Mouse (Mus musculus): ENCODE data around the gene Ptpn13. TPM values are rescaled to one million over a fixed set of nuclear protein-coding genes. Genes with fewer than 3 reads are reported as not detected.

Ptpn13 gene
- total RNA-seq, 2 experiments from 2014 or later = 20.9 to 36.1 TPM

DNA sequence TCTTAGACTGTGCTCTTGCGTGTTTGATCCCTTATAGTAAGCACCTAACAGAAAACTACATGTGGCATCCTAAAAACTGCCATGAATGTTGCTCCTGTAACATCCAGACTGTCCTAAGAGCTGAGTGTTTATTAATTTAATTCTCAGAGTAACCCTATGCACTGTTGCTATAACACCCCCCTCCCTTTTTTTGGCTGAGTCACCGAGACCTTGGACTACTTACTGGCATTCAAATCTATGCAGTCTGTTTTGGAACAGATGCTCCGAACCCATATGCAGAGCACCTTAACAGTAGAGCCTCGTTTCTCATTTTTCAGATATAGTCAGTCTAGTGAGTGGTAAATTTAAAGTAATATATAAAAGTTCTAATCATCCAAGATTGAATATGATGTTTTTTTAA lies 90.9 kb downstream of the Ptpn13 start:
- no peak for DNase-seq (ENCODE audit: low spot score in 2 of 2)

DNA sequence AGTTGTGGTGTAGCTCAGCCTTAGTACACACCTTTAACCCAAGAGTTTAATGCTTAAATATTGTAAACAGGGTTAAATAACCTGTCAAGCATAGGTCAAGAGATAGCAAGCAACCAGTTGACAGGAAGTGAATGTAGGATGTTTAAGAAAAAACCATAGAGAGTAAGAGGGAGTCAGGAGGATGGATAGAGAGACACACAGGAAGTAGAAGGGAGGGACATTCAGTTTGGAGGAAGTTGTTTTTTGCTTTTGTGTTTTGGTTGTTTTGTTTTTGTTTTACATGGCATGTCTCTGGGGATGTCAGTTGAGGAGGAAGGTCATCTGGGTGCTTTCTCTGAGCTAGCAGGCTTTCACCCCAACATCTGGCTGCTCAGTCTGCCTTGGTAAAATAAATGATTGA lies 91.6 kb downstream of the Ptpn13 start:
- no peak for DNase-seq (ENCODE audit: low spot score in 2 of 2)

DNA sequence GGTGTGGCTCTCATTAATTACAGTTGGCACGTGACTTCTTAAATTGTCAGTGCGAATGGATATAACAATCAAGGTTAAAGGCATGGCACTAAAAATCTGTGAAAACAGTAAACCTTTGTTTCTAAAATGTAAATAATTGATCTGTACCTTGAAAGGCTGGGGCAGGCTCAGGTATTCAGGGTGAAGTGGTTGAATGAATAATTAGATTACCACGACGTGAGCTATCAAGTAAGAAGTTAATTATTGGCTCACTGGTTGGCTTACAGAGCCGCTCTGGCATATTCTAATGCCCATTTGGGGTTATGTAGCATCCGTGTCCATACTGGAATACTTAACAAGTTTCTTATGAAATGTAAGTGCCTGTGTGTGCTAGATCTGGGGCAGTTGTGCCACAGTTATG lies 92.6 kb downstream of the Ptpn13 start:
- DNase-seq (ENCODE audit: low spot score in 2 of 2) = no peak

DNA sequence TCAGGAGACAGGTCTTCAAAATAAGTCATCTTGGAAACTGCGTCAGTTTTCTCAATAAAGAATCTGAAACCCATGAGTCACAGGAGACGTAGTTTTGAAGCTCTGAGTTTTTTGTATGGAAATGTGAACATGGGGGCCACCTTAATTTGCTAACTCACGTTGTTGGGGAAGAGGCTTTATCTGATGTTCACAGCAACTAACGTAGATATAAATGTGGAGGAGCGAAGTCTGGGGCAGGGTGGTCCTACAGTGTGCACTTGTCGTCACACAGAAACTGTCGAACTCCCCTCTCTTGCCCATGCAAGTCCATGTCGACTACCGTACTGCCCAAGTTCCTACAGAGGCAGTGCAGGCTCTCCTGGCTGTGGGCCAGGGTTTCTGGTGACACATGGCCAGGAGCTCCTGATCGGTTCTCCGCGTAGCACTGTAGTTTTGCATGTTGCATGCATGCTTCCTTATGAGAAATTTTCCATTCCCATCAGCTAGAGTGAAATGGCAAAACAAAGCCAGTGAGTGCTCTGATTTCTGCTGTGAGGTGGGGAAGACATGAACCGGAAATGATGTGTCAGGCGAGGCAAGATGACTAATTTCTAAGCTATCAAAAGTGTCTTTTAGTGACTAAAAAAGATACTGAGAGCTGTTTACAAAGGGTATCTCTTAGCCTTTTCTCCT lies 93.9 kb downstream of the Ptpn13 start:
- peak; percentile 55 to 70 for DNase-seq (ENCODE audit: low spot score in 2 of 2)

DNA sequence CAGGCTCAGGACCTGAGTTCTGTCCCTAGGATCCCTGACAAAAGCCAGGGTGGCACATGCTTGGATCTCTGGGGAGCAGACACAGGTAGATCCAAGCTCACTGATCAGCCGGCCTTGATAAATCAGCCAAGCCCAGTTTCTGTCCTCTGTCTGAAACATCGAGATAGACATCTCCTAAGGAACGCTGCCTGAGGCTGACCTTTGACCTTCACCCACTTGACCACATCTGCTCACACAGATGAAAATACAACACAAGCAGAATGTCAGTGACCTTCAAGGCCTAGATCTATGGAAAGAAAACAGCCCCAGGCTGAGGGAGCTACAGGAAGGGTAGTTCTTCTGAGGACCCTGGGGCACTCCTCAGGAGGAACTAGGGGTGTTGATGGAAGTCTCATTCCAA lies 97.4 kb downstream of the Ptpn13 start:
- DNase-seq (ENCODE audit: low spot score in 2 of 2) = no peak

GRCm38 (mm10) chr5:103526668-103527436 lies 101.9 kb downstream of the Ptpn13 start:
- DNase-seq (ENCODE audit: low spot score in 2 of 2) = no peak

- peak in 1 of 2 experiments; percentile 43 for DNase-seq (ENCODE audit: low spot score in 2 of 2)
Measured at GRCm38 (mm10) chr5:103527437-103527718, 102.4 kb downstream of the Ptpn13 start.

DNA sequence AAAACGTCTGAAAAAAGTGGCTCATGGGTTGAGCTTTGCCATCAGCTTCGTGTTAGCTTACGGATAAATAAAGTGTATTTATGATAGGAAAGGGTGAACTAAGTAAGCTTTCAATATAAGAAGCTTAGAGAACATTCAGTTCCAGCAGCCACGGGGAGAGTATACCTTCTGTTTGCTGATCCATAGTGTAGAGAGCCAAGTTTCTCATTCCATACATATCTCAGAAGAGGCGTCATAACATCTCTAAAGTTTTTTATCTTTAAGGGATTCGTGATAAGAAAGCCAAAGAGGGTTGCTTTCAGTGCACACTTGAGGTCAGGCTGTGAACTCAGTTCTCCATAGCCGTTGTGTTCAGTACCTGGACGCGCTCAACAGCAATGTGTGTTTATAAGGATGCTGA lies 105.2 kb downstream of the Ptpn13 start:
- no peak for DNase-seq (ENCODE audit: low spot score in 2 of 2)

- DNase-seq (ENCODE audit: low spot score in 2 of 2) = no peak
Measured at GRCm38 (mm10) chr5:103532841-103533390, 107.9 kb downstream of the Ptpn13 start.

- no peak for DNase-seq (ENCODE audit: low spot score in 2 of 2)
Measured at GRCm38 (mm10) chr5:103534454-103534853, 109.5 kb downstream of the Ptpn13 start.

DNA sequence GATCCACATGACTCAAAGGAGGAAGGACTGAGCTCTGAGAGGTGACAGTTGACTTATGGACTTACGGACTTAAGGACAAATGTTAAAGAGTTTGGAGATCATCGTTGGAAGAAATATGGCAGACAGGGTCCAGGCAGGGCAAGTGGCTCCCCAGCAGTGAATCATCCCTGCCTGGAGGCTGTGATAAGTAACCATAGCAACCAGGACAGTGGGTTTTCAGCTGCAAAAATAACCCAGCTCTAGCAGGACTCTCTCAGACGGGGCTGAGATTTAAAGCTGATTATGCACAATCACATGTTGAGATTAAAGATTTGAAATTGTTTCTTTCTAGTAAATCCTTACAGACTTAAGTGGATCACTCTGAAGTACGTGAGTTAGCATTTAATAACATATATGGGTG lies 112.4 kb downstream of the Ptpn13 start:
- no peak for DNase-seq (ENCODE audit: low spot score in 2 of 2)

DNA sequence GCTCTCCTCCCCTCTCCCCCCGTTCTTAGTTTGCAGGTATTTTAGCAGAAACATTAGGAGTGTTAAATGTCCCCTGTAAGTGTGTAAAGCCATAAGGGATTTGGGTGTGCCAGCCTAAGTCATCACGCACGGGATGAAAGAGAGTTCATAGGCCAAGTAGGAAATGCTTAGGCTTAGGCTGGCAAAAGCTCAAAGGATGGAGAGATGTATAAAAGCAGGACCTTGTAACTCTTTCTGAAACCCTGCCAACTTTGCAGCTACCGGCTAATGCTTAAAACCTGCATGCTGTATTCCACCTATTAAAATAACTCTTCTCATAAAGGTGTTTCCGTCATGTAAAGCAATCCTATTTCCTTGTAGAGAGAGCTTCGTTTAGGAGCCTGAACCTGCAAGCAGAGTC lies 115.6 kb downstream of the Ptpn13 start:
- DNase-seq (ENCODE audit: low spot score in 2 of 2) = no peak

DNA sequence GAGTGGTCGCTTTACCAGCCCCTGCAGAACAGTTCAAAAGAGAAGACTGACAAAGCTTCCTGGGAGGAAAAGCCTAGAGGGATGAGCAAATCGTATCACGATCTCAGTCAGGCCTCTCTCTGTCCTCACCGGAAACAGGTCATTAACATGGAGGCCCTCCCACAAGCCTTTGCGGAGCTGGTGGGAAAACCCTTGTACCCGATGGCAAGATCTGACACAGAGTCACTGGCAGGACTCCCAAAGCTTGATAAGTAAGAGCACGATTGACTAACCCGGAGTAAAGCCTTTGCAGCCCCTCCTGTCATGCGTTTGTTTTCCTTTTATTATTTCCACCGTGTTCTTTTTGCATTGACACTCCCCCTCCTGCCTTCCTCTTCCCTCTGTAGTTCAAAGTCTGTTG lies 116.1 kb downstream of the Ptpn13 start:
- DNase-seq (ENCODE audit: low spot score in 2 of 2) = no peak

- DNase-seq (ENCODE audit: low spot score in 2 of 2) = no peak
Measured at GRCm38 (mm10) chr5:103541542-103541941, 116.5 kb downstream of the Ptpn13 start.

DNA sequence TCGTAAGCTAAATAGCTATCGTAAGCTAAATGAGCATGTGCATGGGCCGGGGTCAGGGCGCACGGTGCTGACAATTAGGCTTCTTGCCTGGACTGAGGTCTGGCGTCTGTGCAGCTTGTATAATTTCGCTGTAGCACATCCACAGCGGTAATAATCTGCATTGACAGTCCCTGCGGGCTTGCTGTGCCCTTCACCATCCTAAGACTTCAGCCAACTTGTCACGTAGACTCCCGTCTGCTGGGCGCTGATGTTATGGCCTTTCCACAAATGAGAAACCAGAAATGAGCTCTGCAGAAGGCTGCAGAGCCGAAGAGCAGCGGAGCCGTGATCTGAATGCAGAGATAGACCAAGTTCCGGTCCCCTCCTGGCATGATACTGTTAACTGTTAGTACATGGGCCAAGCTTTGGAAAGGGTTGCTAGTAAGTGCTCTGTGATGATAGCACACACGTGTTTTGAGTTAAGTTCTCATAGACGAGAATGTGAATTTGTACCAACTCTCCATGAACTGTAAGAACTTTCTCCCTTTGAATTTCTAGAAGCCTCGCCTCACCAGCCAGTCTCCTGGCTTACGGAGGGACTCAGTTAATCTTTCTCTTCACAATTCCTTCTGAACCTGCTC lies 120.5 kb downstream of the Ptpn13 start:
- DNase-seq (ENCODE audit: low spot score in 2 of 2) = no peak

GRCm38 (mm10) chr5:103554769-103555168 lies 129.8 kb downstream of the Ptpn13 start:
- no peak for DNase-seq (ENCODE audit: low spot score in 2 of 2)

DNA sequence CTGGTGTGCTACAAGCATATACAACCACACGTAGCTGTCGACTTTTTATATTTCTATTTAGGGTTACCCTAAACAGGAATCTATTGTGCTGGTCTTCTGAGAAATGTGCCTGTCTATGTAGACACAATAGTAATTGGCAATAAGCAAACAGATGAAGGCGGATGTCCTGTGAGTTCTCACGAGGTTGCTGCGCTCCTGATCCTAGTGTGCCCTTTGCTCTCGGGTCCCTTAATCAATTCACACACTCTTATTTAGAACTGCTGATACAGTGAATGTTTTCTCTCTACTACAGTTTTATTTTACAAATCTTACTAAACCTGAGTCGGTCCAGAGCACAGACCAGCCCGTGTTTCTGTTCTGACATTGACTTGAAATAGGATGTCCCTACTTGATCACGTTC lies 135.6 kb downstream of the Ptpn13 start:
- DNase-seq (ENCODE audit: low spot score in 2 of 2) = no peak

DNA sequence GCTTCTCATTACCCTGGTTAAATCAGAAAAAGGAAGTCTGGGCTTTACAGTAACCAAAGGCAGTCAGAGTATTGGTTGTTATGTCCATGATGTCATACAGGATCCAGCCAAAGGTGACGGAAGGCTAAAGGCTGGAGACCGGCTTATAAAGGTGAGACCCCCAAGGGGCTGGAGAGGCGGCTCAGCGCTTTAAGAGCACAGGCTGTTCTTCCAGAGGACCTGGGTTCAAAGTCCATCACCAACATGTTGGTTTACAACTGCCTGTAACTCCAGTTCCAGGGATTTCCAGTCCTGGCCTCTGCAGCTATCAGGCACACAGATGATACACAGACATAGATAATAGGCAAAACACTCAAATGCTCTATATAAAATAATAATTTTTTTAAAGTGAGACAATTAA lies 143.0 kb downstream of the Ptpn13 start:
- no peak for DNase-seq (ENCODE audit: low spot score in 2 of 2)

GRCm38 (mm10) chr5:103569446-103569845 lies 144.5 kb downstream of the Ptpn13 start:
- peak in 1 of 2 experiments; percentile 11 for DNase-seq (ENCODE audit: low spot score in 2 of 2)

DNA sequence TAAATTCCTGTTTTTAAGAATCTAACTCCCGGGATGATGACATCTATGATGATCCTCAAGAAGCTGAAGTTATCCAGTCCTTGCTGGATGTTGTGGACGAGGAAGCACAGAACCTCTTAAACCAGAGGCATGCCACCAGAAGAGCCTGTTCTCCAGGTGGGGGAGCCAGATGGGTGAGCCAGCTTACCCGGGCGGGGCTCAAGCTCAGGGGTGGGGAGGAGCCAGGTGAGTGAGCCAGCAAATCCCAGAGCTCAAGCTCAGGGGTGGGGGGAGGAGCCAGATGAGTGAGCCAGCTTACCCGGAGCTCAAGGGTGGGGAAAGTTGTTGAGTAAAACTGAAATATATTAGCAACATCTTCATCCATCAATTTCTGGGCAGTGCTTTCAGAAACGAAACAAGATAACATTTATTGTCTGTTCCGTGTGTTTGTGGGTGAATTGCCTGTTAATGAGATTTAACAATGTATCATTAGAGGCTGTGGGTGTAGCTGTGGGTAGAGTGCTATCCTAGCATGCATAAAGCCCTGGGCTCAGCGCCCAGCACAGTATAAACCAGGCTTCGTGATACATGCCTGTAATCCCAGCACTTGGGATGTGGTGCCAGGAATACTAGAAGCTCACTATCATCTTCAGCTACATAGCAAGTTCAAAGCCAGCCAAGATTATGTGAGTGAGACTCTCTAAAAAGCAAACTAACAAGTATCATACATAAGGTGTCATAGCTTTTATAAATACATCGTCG lies 154.9 kb downstream of the Ptpn13 start:
- DNase-seq (ENCODE audit: low spot score in 2 of 2) = no peak

GRCm38 (mm10) chr5:103587219-103587618 lies 162.2 kb downstream of the Ptpn13 start:
- DNase-seq (ENCODE audit: low spot score in 2 of 2) = peak in 1 of 2 experiments; percentile 32

Measured in adrenal gland, adult 18-20 months (tissue).